Mouse (Mus musculus): ENCODE data around the gene Cacna1a. TPM values are rescaled to one million over a fixed set of nuclear protein-coding genes. Genes with fewer than 3 reads are reported as not detected.
"Not testable (repeated sequence)": the region's sequence is repeated elsewhere in the genome, so short reads cannot be mapped to it uniquely, and the experiment has no call there.

Gene Cacna1a
- total RNA-seq, 1 experiment = 27.4 TPM

- peak; percentile 84 for DNase-seq (ENCODE audit: low read depth, low spot score)
- Histone ChIP-seq H3K4me1 (ENCODE audit: control insufficient read depth in 2 of 2, insufficient read depth in 2 of 2, low read length in 2 of 2, poor library complexity in 1 of 2) (peaks cover 0 to 5% of the 10 kb centered on the region in 2 experiments; a peak in 2 of 4 replicates), H3K4me3 (ENCODE audit: insufficient read depth in 1 of 2, low read depth in 1 of 2, low read length in 2 of 2, poor library complexity in 1 of 2, severe bottlenecking in 1 of 2) (peak overlapping the region; percentile 67 to 81), H3K27ac (ENCODE audit: insufficient read depth, low read depth, low read length, poor library complexity, severe bottlenecking) (peak overlapping the region; percentile 91), H3K36me3 (ENCODE audit: control insufficient read depth, insufficient read depth, low read length, poor library complexity, severe bottlenecking) (no peaks in the 10 kb centered on the region), H3K9me3 (ENCODE audit: control insufficient read depth, insufficient read depth, low read depth, low read length) (no peaks in the 10 kb centered on the region), H3K9ac (ENCODE audit: insufficient read depth, low read depth, low read length, poor library complexity, severe bottlenecking) (peak overlapping the region; percentile 78)
- TF ChIP-seq HCFC1 (IDR thresholded peaks at IDR 0.05; ENCODE audit: borderline replicate concordance, insufficient read depth, low read length) (no peak), CHD2 (IDR thresholded peaks at IDR 0.05; ENCODE audit: low read depth, low read length) (peak; percentile 77; the same call in 1 of the 2 replicates), ZNF384 (IDR thresholded peaks at IDR 0.05; ENCODE audit: low read depth, low read length) (no peak), MAFK (IDR thresholded peaks at IDR 0.05; ENCODE audit: insufficient read depth, low read depth, low read length) (peak; percentile 99), ZC3H11A (IDR thresholded peaks at IDR 0.05; ENCODE audit: borderline replicate concordance, low read depth, low read length) (no peak)
- in situ Hi-C loops (cut with MboI; ENCODE audit: low sequenced_read_pairs in 2 of 2, unreplicated experiment in 2 of 2) = no loop called here
Observed at GRCm38 (mm10) chr8:84501671-84502308, 113.5 kb downstream of the Cacna1a start.

GRCm38 (mm10) chr8:84502638-84503037 lies 114.4 kb downstream of the Cacna1a start:
- H3K4me3 ChIP-seq (ENCODE audit: insufficient read depth in 1 of 2, low read depth in 1 of 2, low read length in 2 of 2, poor library complexity in 1 of 2, severe bottlenecking in 1 of 2) = peak overlapping the region; percentile 38 to 81
- TF ChIP-seq ZNF384 (IDR thresholded peaks at IDR 0.05; ENCODE audit: low read depth, low read length) (no peak), CHD2 (IDR thresholded peaks at IDR 0.05; ENCODE audit: low read depth, low read length) (no peak), ZC3H11A (IDR thresholded peaks at IDR 0.05; ENCODE audit: borderline replicate concordance, low read depth, low read length) (no peak)
- in situ Hi-C loops (cut with MboI; ENCODE audit: low sequenced_read_pairs in 2 of 2, unreplicated experiment in 2 of 2) = no loop called here
- H3K9me3 ChIP-seq (ENCODE audit: control insufficient read depth, insufficient read depth, low read depth, low read length) = no peaks in the 10 kb centered on the region
- H3K27ac ChIP-seq (ENCODE audit: insufficient read depth, low read depth, low read length, poor library complexity, severe bottlenecking) = no peak overlapping the region
- H3K9ac ChIP-seq (ENCODE audit: insufficient read depth, low read depth, low read length, poor library complexity, severe bottlenecking) = peak overlapping the region; percentile 59
- H3K4me1 ChIP-seq (ENCODE audit: control insufficient read depth in 2 of 2, insufficient read depth in 2 of 2, low read length in 2 of 2, poor library complexity in 1 of 2) = peaks cover 0 to 5% of the 10 kb centered on the region in 2 experiments; a peak in 2 of 4 replicates
- DNase-seq (ENCODE audit: low read depth, low spot score) = no peak
- H3K36me3 ChIP-seq (ENCODE audit: control insufficient read depth, insufficient read depth, low read length, poor library complexity, severe bottlenecking) = no peaks in the 10 kb centered on the region

GRCm38 (mm10) chr8:84507220-84507619 lies 119.0 kb downstream of the Cacna1a start:
- Histone ChIP-seq H3K9ac (ENCODE audit: insufficient read depth, low read depth, low read length, poor library complexity, severe bottlenecking) (no peak overlapping the region), H3K27ac (ENCODE audit: insufficient read depth, low read depth, low read length, poor library complexity, severe bottlenecking) (no peak overlapping the region), H3K4me1 (ENCODE audit: control insufficient read depth in 2 of 2, insufficient read depth in 2 of 2, low read length in 2 of 2, poor library complexity in 1 of 2) (0 out of 4 replicates have a peak, but pooled peaks cover 0 to 4% of the 10 kb centered on the region in 2 experiments), H3K9me3 (ENCODE audit: control insufficient read depth, insufficient read depth, low read depth, low read length) (no peaks in the 10 kb centered on the region), H3K4me3 (ENCODE audit: insufficient read depth in 1 of 2, low read depth in 1 of 2, low read length in 2 of 2, poor library complexity in 1 of 2, severe bottlenecking in 1 of 2) (no peak overlapping the region), H3K36me3 (ENCODE audit: control insufficient read depth, insufficient read depth, low read length, poor library complexity, severe bottlenecking) (no peaks in the 10 kb centered on the region)
- TF ChIP-seq CHD2 (IDR thresholded peaks at IDR 0.05; ENCODE audit: low read depth, low read length) (no peak), HCFC1 (IDR thresholded peaks at IDR 0.05; ENCODE audit: borderline replicate concordance, insufficient read depth, low read length) (no peak), ZNF384 (IDR thresholded peaks at IDR 0.05; ENCODE audit: low read depth, low read length) (no peak)
- in situ Hi-C loops (cut with MboI; ENCODE audit: low sequenced_read_pairs in 2 of 2, unreplicated experiment in 2 of 2) = no loop called here
- DNase-seq (ENCODE audit: low read depth, low spot score) = no peak

- H3K27ac ChIP-seq (ENCODE audit: insufficient read depth, low read depth, low read length, poor library complexity, severe bottlenecking); H3K4me1 ChIP-seq (ENCODE audit: control insufficient read depth in 2 of 2, insufficient read depth in 2 of 2, low read length in 2 of 2, poor library complexity in 1 of 2); H3K9me3 ChIP-seq (ENCODE audit: control insufficient read depth, insufficient read depth, low read depth, low read length); H3K9ac ChIP-seq (ENCODE audit: insufficient read depth, low read depth, low read length, poor library complexity, severe bottlenecking); in situ Hi-C loops (cut with MboI; ENCODE audit: low sequenced_read_pairs in 2 of 2, unreplicated experiment in 2 of 2); H3K36me3 ChIP-seq (ENCODE audit: control insufficient read depth, insufficient read depth, low read length, poor library complexity, severe bottlenecking); DNase-seq (ENCODE audit: low read depth, low spot score); H3K4me3 ChIP-seq (ENCODE audit: insufficient read depth in 1 of 2, low read depth in 1 of 2, low read length in 2 of 2, poor library complexity in 1 of 2, severe bottlenecking in 1 of 2): not testable (repeated sequence)
- TF ChIP-seq ZC3H11A (IDR thresholded peaks at IDR 0.05; ENCODE audit: borderline replicate concordance, low read depth, low read length) = peak; percentile 37; the same call in 1 of the 2 replicates
Observed at GRCm38 (mm10) chr8:84509764-84510163, 121.5 kb downstream of the Cacna1a start.

GRCm38 (mm10) chr8:84511621-84512020 lies 123.4 kb downstream of the Cacna1a start:
- in situ Hi-C loops (cut with MboI; ENCODE audit: low sequenced_read_pairs in 2 of 2, unreplicated experiment in 2 of 2) = no loop called here

More at GRCm38 (mm10) chr8:84511621-84512020, 123.4 kb downstream of the Cacna1a start:
- TF ChIP-seq CHD2 (IDR thresholded peaks at IDR 0.05; ENCODE audit: low read depth, low read length) = no peak
- TF ChIP-seq MAFK (IDR thresholded peaks at IDR 0.05; ENCODE audit: insufficient read depth, low read depth, low read length) = no peak
- TF ChIP-seq ZC3H11A (IDR thresholded peaks at IDR 0.05; ENCODE audit: borderline replicate concordance, low read depth, low read length) = no peak
- TF ChIP-seq ZNF384 (IDR thresholded peaks at IDR 0.05; ENCODE audit: low read depth, low read length) = no peak
- TF ChIP-seq HCFC1 (IDR thresholded peaks at IDR 0.05; ENCODE audit: borderline replicate concordance, insufficient read depth, low read length) = no peak
- no peak overlapping the region for H3K9ac ChIP-seq (ENCODE audit: insufficient read depth, low read depth, low read length, poor library complexity, severe bottlenecking)
- H3K36me3 ChIP-seq (ENCODE audit: control insufficient read depth, insufficient read depth, low read length, poor library complexity, severe bottlenecking) = no peaks in the 10 kb centered on the region
- H3K4me1 ChIP-seq (ENCODE audit: control insufficient read depth in 2 of 2, insufficient read depth in 2 of 2, low read length in 2 of 2, poor library complexity in 1 of 2) = peaks cover 0 to 4% of the 10 kb centered on the region in 2 experiments; a peak in 1 of 4 replicates
- DNase-seq (ENCODE audit: low read depth, low spot score) = no peak
- no peaks in the 10 kb centered on the region for H3K9me3 ChIP-seq (ENCODE audit: control insufficient read depth, insufficient read depth, low read depth, low read length)
- H3K27ac ChIP-seq (ENCODE audit: insufficient read depth, low read depth, low read length, poor library complexity, severe bottlenecking) = no peak overlapping the region
- no peak overlapping the region for H3K4me3 ChIP-seq (ENCODE audit: insufficient read depth in 1 of 2, low read depth in 1 of 2, low read length in 2 of 2, poor library complexity in 1 of 2, severe bottlenecking in 1 of 2)

Measured in ES-E14 (cell line).